Mouse (Mus musculus) lung, embryonic 16.5 days (tissue): Measurements from ENCODE around the gene Disp2. TPM values are rescaled to one million over a fixed set of nuclear protein-coding genes. Genes with fewer than 3 reads are reported as not detected.
A peak's percentile ranks its signal among the peaks of the same experiment; 100 is the strongest.

Experiments
- ATAC-seq: fragments of 200-750 bp; cut with Nextera tagmentation; 2 replicates; pipeline ENCODE4 v1.8.0; 2017; ENCODE audit warnings: low read depth, mild to moderate bottlenecking, moderate library complexity
- H3K27ac ChIP-seq: fragments of 300-500 bp; sonication (generic); 2 replicates; pipeline ENCODE4 v1.5.1; 2014; ENCODE audit warnings: mild to moderate bottlenecking, control low read depth, low read length
- H3K27me3 ChIP-seq: fragments of 300-500 bp; sonication (generic); 2 replicates; pipeline ENCODE4 v1.6.1; 2014; ENCODE audit warnings: low read depth, low read length, mixed read lengths; ENCODE audit not compliant: control insufficient read depth, insufficient read depth
- H3K36me3 ChIP-seq: fragments of 300-500 bp; sonication (generic); 2 replicates; pipeline ENCODE4 v1.6.1; 2014; ENCODE audit warnings: low read length; ENCODE audit not compliant: control insufficient read depth, insufficient read depth
- H3K4me1 ChIP-seq: fragments of 300-500 bp; sonication (generic); replicated peaks from 2 replicates; pipeline ENCODE4 v1.6.1; 2014; ENCODE audit warnings: low read length, mixed read lengths; ENCODE audit not compliant: control insufficient read depth, insufficient read depth
- H3K4me2 ChIP-seq: fragments of 300-500 bp; sonication (generic); 2 replicates; pipeline ENCODE4 v1.6.1; 2014; ENCODE audit warnings: low read depth, low read length, control low read depth
- H3K4me3 ChIP-seq: fragments of 300-500 bp; sonication (generic); 2 replicates; pipeline ENCODE4 v1.5.1; 2014; ENCODE audit warnings: mild to moderate bottlenecking, low read length, control low read depth
- H3K9ac ChIP-seq: fragments of 300-500 bp; sonication (generic); 2 replicates; pipeline ENCODE4 v1.6.1; 2014; ENCODE audit warnings: low read length, control low read depth
- H3K9me3 ChIP-seq: fragments of 300-500 bp; sonication (generic); 2 replicates; pipeline ENCODE4 v1.6.1; 2016; ENCODE audit warnings: low read length; ENCODE audit not compliant: control insufficient read depth
- WGBS: fragments of 180-500 bp; shearing (Covaris S2); extraction: QIAGEN DNeasy Blood & Tissue Kit; methylation state at CpG from one replicate; pipeline ENCODE4 v1.1.7; 2014; 5-methylcytosine and 5-hydroxymethylcytosine counted together
- polyA plus RNA-seq: library from polyadenylated mRNA; unstranded; fragments of >200 nt; fragmentation: Nextera tagmentation; extraction: Ambion mirVana; gene quantifications from 2 replicates; pipeline ENCODE4 v1.2.1, GENCODE M21; 2015

Gene Disp2
- polyA plus RNA-seq, 1 experiment from 2014 or later = 0.65 TPM

GRCm38 (mm10) chr2:118790551-118791525, 11.3 kb downstream of the Disp2 start:
- peak overlapping the region; percentile 53 for H3K4me2 ChIP-seq

GRCm38 (mm10) chr2:118791591-118792258, 12.2 kb downstream of the Disp2 start:
- H3K9me3 ChIP-seq = no peaks in the 10 kb centered on the region
- H3K27me3 ChIP-seq = no peaks in the 10 kb centered on the region
- 91% methylated on average over 26 of the region's 26 CpGs for WGBS
- no peak overlapping the region for H3K9ac ChIP-seq
- peaks cover 8% of the 10 kb centered on the region for H3K4me1 ChIP-seq
- no peak overlapping the region for H3K27ac ChIP-seq
- no peak for ATAC-seq
- H3K4me2 ChIP-seq = no peak overlapping the region
- no peak overlapping the region for H3K4me3 ChIP-seq
- no peaks in the 10 kb centered on the region for H3K36me3 ChIP-seq

More at GRCm38 (mm10) chr2:118790551-118791525, 11.3 kb downstream of the Disp2 start:
- Histone ChIP-seq H3K36me3 (no peaks in the 10 kb centered on the region), H3K9me3 (no peaks in the 10 kb centered on the region), H3K4me3 (peak overlapping the region; percentile 30), H3K9ac (peak overlapping the region; percentile 24; the same call in 1 of the 2 replicates), H3K27ac (no peak overlapping the region), H3K27me3 (no peaks in the 10 kb centered on the region), H3K4me1 (peaks cover 8% of the 10 kb centered on the region)
- peak; percentile 88 for ATAC-seq
- 19% methylated on average over 44 of the region's 44 CpGs for WGBS

- H3K9ac ChIP-seq = no peak overlapping the region
- H3K27me3 ChIP-seq = no peaks in the 10 kb centered on the region
- no peak overlapping the region for H3K4me3 ChIP-seq
- H3K4me2 ChIP-seq = no peak overlapping the region
- no peak for ATAC-seq
- H3K9me3 ChIP-seq = no peaks in the 10 kb centered on the region
- H3K27ac ChIP-seq = no peak overlapping the region
- H3K36me3 ChIP-seq = no peaks in the 10 kb centered on the region
- WGBS = 86% methylated on average over 4 of the region's 4 CpGs
- H3K4me1 ChIP-seq = peaks cover 8% of the 10 kb centered on the region
These were observed 12.7 kb downstream of the Disp2 start for GRCm38 (mm10) chr2:118792259-118792613.

- WGBS = 80% methylated on average over 4 of the region's 4 CpGs
- Histone ChIP-seq H3K27me3 (no peaks in the 10 kb centered on the region), H3K4me1 (peaks cover 8% of the 10 kb centered on the region), H3K27ac (no peak overlapping the region), H3K9me3 (no peaks in the 10 kb centered on the region), H3K4me2 (no peak overlapping the region), H3K9ac (no peak overlapping the region), H3K36me3 (no peaks in the 10 kb centered on the region), H3K4me3 (no peak overlapping the region)
- ATAC-seq = no peak
These were observed 14.1 kb downstream of the Disp2 start for GRCm38 (mm10) chr2:118793636-118794035.

- 55% methylated on average over 4 of the region's 4 CpGs for WGBS
- ATAC-seq = no peak
- no peak overlapping the region for H3K9ac ChIP-seq
- H3K4me2 ChIP-seq = no peak overlapping the region
- no peaks in the 10 kb centered on the region for H3K27me3 ChIP-seq
- H3K36me3 ChIP-seq = no peaks in the 10 kb centered on the region
- H3K9me3 ChIP-seq = no peaks in the 10 kb centered on the region
- H3K27ac ChIP-seq = no peak overlapping the region
- no peaks in the 10 kb centered on the region for H3K4me1 ChIP-seq
- H3K4me3 ChIP-seq = no peak overlapping the region
These were observed 23.1 kb downstream of the Disp2 start for GRCm38 (mm10) chr2:118802542-118803118.

GRCm38 (mm10) chr2:118804474-118804873, 25.0 kb downstream of the Disp2 start:
- ATAC-seq = no peak
- Histone ChIP-seq H3K4me1 (no peaks in the 10 kb centered on the region), H3K9ac (no peak overlapping the region), H3K9me3 (no peaks in the 10 kb centered on the region), H3K27ac (no peak overlapping the region), H3K27me3 (no peaks in the 10 kb centered on the region), H3K4me2 (no peak overlapping the region), H3K4me3 (no peak overlapping the region), H3K36me3 (no peaks in the 10 kb centered on the region)
- 64% methylated on average over 2 of the region's 2 CpGs for whole genome bisulfite sequencing

- 9% methylated on average over 3 of the region's 3 CpGs for WGBS
- H3K36me3 ChIP-seq = no peaks in the 10 kb centered on the region
- no peak overlapping the region for H3K4me3 ChIP-seq
- no peaks in the 10 kb centered on the region for H3K27me3 ChIP-seq
- H3K4me1 ChIP-seq = no peaks in the 10 kb centered on the region
- ATAC-seq = peak; percentile 12; the same call in 1 of the 2 replicates
- H3K27ac ChIP-seq = no peak overlapping the region
- H3K9ac ChIP-seq = no peak overlapping the region
- no peaks in the 10 kb centered on the region for H3K9me3 ChIP-seq
- no peak overlapping the region for H3K4me2 ChIP-seq
These were observed 25.6 kb downstream of the Disp2 start for GRCm38 (mm10) chr2:118805137-118805536.

- 15% methylated on average over 3 of the region's 3 CpGs for WGBS
- Histone ChIP-seq H3K9ac (no peak overlapping the region), H3K4me3 (no peak overlapping the region), H3K36me3 (no peaks in the 10 kb centered on the region), H3K9me3 (no peaks in the 10 kb centered on the region), H3K27ac (no peak overlapping the region), H3K4me1 (no peaks in the 10 kb centered on the region), H3K4me2 (no peak overlapping the region), H3K27me3 (no peaks in the 10 kb centered on the region)
- no peak for ATAC-seq
These were observed 26.2 kb downstream of the Disp2 start for GRCm38 (mm10) chr2:118805756-118806155.

- no peaks in the 10 kb centered on the region for H3K4me1 ChIP-seq
- no peak overlapping the region for H3K4me2 ChIP-seq
- H3K36me3 ChIP-seq = no peaks in the 10 kb centered on the region
- whole genome bisulfite sequencing = 52% methylated on average over 4 of the region's 4 CpGs
- H3K27ac ChIP-seq = no peak overlapping the region
- H3K4me3 ChIP-seq = no peak overlapping the region
- no peak for ATAC-seq
- no peaks in the 10 kb centered on the region for H3K27me3 ChIP-seq
- H3K9me3 ChIP-seq = no peaks in the 10 kb centered on the region
- no peak overlapping the region for H3K9ac ChIP-seq
These were observed 27.3 kb downstream of the Disp2 start for GRCm38 (mm10) chr2:118806860-118807259.
